Mouse (Mus musculus) MEL (cell line): ENCODE results near the gene Paqr5.

ENCODE experiments used
- CTCF ChIP-seq, 3 experiments: IDR thresholded peaks in 2 of 3; conservative IDR thresholded peaks in 1 of 3; 2 replicates each; pipeline ENCODE4 v1.5.1; 2011 to 2012; ENCODE audit warnings: low read length in 3 of 3, low read depth in 2 of 3, mild to moderate bottlenecking in 2 of 3, improper control_type of control experiment in 1 of 3, inconsistent platforms in 1 of 3, mixed read lengths in 1 of 3, moderate library complexity in 1 of 3; ENCODE audit not compliant: control insufficient read depth in 1 of 3, insufficient read depth in 1 of 3, poor library complexity in 1 of 3, severe bottlenecking in 1 of 3
- GATA1 ChIP-seq: IDR thresholded peaks from 2 replicates; pipeline ENCODE4 v1.6.1; 2011; ENCODE audit warnings: low read depth, low read length, improper control_type of control experiment
- JUND ChIP-seq: IDR thresholded peaks from 2 replicates; pipeline ENCODE4 v1.6.1; 2011; ENCODE audit warnings: low read depth, mild to moderate bottlenecking, improper control_type of control experiment, low read length
- POLR2A ChIP-seq, 2 experiments: IDR thresholded peaks; 2 replicates each; pipeline ENCODE4 v1.6.1; 2011 to 2012; ENCODE audit warnings: low read length in 2 of 2, mild to moderate bottlenecking in 2 of 2, control low read depth in 1 of 2, improper control_type of control experiment in 1 of 2, low read depth in 1 of 2, moderate library complexity in 1 of 2; ENCODE audit not compliant: control insufficient read depth in 1 of 2, insufficient read depth in 1 of 2, poor library complexity in 1 of 2
- SMC3 ChIP-seq: IDR thresholded peaks from 2 replicates; pipeline ENCODE4 v1.6.1; 2011; ENCODE audit warnings: low read depth, low read length, improper control_type of control experiment
- TAL1 ChIP-seq: IDR thresholded peaks from 2 replicates; pipeline ENCODE4 v1.6.1; 2012; ENCODE audit warnings: mild to moderate bottlenecking, inconsistent platforms, low read length, moderate library complexity, mixed read lengths

DNA sequence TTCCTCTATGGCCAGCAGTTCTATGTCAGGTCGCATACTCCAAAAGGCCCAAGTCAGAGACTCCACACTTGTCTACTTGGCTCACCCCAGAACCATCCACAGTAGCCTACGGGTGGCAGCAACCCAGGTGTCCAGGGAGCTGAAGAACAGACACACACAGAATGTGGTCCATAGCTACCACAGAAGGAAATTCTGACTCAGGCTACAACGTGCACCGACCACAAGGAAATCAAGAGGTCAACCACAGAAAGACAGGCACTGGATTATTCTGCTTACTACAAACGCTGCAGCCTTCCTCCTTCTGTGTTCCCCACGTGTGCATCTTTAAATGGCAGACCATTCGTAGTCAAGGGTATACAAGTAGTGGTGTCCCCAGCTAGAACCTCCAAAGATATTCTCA, 6.4 kb downstream of the Paqr5 start:
- no peak for TF ChIP-seq GATA1
- TF ChIP-seq POLR2A (IDR thresholded peaks at IDR 0.05; ENCODE audit: control insufficient read depth in 1 of 2, insufficient read depth in 1 of 2, low read depth in 1 of 2, low read length in 2 of 2, poor library complexity in 1 of 2) = no peak
- no peak for TF ChIP-seq CTCF (IDR thresholded peaks at IDR 0.05 in 2 of 3, conservative IDR thresholded peaks at IDR 0.05 in 1 of 3; ENCODE audit: control insufficient read depth in 1 of 3, insufficient read depth in 1 of 3, low read depth in 2 of 3, low read length in 3 of 3, poor library complexity in 1 of 3, severe bottlenecking in 1 of 3)
- no peak for TF ChIP-seq SMC3
- TF ChIP-seq JUND = no peak
- no peak for TF ChIP-seq TAL1
